Mouse (Mus musculus): Measurements from ENCODE around the gene Tceal1.
"Not testable (repeated sequence)": the region's sequence is repeated elsewhere in the genome, so short reads cannot be mapped to it uniquely, and the experiment has no call there.

Gene Tceal1

DNA sequence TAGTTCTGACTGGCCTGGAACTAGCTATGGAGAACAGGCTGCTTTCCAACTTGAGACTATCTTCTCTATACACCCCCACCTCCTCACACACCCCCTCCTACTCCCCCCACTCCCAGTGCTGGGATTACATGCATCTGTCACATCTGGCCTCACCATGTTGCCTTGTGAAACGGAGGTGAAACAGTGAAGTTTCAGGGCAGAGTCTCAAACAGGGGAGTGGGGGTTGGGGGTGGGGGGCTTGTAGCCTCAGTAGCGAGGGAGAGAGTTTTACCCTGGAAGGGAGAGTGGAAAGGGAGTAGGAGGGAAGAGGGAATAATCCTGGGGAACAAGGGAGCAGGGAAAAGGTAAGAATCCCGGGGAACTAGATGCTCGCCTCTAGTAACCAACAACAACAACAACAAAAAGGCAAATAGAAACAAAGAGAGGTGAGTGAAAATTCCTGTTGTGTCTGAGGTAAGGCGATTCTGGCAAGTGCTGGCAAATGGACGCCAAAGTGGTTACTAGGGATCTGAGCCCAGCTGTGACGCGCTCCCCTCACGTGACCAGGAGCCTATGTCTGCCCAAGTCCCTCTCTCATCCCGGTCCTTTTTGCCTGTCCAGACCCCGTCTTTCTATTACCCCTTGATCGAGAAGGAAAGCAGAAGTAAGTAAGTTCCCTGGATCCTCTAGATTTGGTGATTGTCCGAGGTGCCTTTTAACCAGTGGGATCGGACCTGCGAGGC is at the start of gene Tceal1:
Gene Tceal1 (plus strand): TSS at position 537 of the 722 bp plus-strand sequence.
- peak in 1 of 2 experiments; percentile 61 for DNase-seq (ENCODE audit: low spot score in 2 of 2)

DNA sequence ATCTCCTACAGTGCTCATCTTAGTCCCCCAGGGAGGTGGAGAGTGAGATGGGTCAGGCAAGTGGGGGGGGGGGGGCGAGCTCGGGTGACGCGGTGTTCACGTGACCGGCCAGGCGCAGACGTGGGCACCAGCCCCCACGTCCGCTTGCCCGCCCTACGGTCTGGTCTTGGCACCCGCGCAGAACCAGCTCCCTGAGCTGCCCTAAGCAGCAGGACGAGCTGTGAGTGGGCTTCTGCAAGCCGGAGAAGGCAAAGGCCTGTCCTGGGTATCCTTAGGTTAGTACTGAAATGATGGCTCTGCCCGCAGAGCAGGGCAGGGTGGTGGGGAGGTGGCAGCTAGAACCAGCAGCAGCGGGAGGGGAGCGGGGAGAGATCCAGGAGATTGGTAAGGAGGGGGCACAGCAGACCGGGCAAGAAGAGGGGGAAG is 41.5 kb upstream of the Tceal1 start:
- DNase-seq (ENCODE audit: low spot score in 2 of 2) = peak; percentile 21 to 31

DNA sequence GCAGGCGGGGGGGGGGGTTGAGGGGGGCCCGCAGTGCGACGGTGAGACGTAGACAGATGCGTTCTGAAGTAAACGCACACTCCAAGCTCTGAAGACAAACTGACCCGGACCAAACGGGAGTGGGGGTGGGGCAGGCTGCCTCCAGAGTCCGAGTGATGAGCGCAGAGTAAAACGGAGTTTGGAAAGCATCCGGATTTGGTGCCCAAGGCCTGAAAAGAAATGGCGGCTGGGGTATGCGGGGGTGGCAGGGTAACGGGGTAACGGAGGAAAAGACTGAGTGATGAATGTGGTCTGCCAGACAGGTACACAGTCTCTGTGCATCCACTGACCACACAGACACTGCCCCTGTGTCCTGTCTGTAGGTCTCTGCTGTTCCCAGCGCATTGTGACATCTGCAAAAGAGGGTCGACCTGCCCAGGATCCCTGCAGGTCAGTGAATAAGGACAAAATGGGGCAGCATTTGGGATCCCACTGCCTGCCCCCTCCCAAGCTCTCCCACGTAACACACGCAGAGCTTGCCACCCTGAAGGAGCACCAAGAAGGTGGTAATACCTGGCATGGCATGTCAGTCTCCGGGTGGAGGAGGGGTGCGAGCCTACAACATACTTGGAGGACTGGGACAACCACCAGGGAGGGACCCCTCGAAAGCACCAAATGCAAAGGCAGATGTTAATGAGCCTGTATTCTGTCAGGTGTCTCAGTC is 40.9 kb upstream of the Tceal1 start:
- peak in 1 of 2 experiments; percentile 26 for DNase-seq (ENCODE audit: low spot score in 2 of 2)

DNA sequence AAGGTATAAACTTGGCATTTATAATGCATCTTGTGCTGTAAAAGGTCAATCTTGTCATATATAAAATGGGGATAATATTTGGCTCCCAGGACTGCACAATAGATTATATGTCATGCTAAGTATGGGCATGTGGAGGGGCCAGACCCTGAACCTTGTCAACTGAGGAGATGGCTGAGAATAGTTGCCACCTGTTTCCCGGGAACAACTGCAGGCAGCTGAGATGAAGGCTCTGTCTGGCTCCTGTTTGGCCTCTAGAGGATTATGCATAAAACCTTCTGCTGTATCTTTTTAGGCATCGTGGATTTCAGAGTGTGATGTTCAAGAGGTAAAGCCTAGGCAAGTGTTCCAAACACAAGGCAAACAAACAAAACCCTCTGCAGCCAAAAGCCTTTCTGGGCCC is 39.0 kb upstream of the Tceal1 start:
- DNase-seq (ENCODE audit: low spot score in 2 of 2) = no peak

DNA sequence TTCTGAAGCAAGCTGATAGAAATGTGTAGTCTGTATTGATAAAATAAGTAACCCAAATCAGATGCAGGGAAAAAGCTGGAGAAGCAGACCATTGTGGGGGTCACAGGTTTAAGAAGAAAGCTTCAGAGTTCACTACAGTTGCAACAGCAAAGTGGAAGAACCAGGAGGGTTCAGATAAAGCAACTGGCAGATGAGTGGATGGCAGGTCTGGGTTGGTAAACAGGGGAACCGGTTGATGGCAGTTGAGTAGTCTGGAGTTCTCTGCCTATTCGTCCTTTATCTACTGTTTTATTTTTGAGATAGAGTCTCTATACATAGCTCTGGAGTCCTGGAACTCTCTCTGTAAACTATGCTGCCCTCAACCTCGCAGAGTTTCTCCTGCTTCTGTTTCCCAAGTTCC is 26.8 kb upstream of the Tceal1 start:
- no peak for DNase-seq (ENCODE audit: low spot score in 2 of 2)

DNA sequence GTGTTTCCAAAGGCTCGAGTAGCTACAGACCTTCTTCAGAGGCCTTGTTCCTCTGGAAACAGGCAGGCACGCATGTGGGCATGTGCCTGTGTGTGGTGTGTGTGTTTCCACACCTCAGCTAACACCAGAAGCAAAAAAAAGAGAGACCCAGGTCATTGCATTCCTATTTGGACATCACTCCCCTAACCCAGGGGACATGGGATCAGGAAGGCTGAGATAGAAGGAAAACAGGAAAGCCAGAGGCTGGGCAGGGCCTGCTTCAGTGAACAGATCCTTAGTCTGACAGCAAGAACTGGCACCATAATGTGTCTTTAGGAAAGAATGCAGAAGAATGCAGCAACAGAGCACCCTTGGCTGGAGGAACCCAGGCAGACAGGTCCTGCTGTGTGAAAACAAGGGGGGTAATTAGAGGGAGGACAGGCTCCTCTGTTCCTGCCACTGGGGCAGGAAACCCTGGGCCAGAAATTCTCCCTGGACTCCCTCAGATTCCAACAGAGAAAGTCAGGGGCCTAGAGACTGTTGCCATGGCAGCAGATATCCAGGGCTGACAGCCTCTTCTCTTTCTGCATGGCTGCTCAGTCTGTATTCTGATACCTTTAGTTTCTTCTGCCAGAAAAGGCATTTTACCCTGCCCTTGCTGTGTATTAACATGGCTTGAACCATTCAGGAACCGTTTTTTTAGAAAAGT is 16.0 kb upstream of the Tceal1 start:
- not testable (repeated sequence) for DNase-seq (ENCODE audit: low spot score in 2 of 2)

DNA sequence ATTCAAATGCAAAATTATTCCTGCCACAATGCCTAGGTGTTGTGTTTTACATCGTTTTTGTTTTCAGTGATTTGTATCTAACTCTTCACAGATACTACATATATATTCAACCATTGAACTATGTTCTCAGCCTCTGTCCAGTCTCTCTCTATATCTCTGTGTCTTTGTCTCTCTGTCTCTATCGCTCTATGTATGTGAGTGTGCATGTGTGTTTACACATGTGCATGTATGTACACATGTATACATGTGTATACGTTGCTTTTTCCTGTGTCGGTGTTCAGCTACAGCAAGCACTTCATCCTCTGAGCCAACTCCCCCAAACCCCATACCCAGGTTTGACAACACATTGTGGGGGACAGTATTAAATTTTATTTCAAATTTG is 15.5 kb upstream of the Tceal1 start:
- no peak for DNase-seq (ENCODE audit: low spot score in 2 of 2)

DNA sequence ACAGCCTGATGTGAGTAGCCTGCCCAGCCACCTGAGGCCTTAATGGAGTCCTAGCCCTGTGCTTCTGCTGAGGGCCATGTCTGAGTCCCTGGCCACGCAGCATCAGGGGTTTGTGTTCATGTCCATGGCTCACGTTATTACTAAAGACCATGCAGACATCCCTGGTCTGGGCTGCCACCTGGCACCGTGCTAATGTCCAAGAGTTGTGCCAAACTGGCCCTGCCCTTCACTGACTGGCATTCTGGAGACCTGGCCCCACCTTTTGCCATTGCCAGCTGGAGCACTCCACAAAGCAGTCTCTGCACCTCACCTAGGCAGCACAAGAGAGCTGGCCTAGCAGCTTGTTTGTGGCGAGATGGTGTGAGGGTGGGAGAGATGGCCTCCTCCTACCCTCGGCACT is 14.6 kb upstream of the Tceal1 start:
- peak in 1 of 2 experiments; percentile 1 for DNase-seq (ENCODE audit: low spot score in 2 of 2)

DNA sequence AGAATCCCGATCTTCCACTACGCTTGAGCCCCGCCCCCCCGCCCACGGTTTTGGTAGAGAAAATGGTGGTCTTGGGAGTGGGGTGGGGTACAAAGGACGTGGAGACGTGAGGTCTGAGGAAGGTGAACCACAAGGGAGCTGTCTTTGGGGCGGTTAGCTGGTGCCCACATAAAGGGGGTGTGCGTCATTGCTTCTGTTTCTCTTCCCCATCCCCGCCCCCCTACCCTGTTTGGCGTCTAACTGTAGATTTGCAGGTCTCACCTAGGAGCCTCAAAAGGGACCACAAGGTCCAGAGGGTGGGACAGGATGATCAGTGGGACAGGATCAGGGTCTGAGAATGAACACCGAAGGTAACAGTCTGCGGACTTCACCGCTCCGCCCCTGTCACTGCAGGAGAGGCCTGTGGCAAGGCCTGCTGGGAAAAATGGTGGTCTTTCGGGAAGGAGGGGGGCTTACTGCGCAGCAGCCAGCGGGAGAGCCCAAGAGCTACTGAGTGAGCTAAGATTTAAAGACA is 443 bp downstream of the Tceal1 start:
- peak; percentile 20 to 45 for DNase-seq (ENCODE audit: low spot score in 2 of 2)

DNA sequence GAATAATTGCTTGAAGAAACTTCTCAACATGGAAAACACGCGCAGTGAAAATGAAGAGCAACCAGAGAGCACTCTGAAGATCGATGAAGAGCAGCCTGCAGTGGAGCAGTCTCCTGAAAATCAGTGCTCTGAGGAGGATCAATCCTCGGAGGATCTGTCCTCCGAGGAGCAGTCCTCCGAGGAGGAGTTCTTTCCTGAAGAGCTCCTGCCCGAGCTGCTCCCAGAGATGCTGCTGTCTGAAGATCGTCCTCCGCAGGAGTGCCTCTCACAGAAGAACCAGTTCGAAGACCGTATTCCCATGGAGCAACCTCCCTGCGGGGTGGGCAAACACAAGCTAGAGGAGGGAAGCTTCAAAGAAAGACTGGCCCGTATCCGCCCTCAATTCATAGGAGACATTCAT is 1.0 kb downstream of the Tceal1 start:
- DNase-seq (ENCODE audit: low spot score in 2 of 2) = peak in 1 of 2 experiments; percentile 3

DNA sequence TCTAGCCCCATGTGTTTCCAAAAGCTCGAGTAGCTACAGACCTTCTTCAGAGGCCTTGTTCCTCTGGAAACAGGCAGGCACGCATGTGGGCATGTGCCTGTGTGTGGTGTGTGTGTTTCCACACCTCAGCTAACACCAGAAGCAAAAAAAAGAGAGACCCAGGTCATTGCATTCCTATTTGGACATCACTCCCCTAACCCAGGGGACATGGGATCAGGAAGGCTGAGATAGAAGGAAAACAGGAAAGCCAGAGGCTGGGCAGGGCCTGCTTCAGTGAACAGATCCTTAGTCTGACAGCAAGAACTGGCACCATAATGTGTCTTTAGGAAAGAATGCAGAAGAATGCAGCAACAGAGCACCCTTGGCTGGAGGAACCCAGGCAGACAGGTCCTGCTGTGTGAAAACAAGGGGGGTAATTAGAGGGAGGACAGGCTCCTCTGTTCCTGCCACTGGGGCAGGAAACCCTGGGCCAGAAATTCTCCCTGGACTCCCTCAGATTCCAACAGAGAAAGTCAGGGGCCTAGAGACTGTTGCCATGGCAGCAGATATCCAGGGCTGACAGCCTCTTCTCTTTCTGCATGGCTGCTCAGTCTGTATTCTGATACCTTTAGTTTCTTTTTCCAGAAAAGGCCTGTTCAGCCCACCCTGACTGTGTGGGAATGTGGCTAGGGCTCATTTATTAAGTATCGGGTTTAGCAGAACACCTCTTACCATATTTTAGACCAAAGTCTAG is 7.1 kb downstream of the Tceal1 start:
- DNase-seq (ENCODE audit: low spot score in 2 of 2) = not testable (repeated sequence)

DNA sequence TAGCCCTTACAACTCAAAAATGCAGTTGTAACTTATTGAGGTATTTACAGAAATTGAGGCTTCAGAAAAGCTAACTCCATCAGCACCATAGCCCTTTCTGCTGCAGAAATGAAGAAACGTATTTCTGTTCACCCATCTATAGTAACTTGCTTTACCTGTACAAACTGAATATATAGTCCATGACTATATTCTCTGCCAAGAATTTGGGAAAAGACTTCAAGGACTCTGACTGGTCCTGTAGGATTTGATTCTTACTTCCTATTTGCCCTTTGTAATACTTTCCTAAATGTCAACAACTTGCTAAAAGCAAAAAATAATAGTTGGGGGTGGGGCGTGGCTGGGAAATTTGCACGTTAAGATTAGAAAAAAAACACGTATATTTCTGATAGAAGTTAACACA is 24.2 kb downstream of the Tceal1 start:
- no peak for DNase-seq (ENCODE audit: low spot score in 2 of 2)

DNA sequence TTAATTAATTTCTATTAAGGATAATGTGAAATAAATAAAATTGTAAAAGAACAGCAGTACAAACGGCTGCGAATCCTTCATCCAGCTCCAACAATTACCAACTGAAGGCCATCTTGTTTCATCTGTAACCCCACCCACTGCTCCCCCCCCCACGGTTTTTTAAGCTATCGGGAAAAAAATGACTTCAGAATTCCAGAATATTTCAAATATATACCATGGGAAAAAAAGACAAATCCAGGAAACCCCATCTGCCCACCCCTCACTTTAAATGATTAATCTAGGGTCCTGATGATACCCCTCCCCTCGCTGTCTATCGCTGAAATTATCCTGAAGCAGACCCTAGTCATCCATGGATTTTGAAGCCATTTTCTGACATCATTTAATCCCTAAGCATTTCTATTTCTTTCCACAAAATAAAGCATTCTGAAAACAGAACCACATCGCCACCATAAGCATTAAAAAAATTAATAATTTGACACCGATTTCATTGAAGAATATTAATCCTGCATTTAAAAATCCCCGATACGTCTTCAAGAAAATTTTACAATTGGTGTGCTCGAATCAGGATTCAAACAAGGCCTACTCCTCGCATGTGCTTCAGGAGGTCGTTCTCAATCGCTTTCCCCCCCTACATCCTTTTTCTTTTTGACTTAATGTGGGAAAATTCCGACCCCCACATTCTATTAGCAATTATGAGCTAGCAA is 32.5 kb downstream of the Tceal1 start:
- no peak for DNase-seq (ENCODE audit: low spot score in 2 of 2)

DNA sequence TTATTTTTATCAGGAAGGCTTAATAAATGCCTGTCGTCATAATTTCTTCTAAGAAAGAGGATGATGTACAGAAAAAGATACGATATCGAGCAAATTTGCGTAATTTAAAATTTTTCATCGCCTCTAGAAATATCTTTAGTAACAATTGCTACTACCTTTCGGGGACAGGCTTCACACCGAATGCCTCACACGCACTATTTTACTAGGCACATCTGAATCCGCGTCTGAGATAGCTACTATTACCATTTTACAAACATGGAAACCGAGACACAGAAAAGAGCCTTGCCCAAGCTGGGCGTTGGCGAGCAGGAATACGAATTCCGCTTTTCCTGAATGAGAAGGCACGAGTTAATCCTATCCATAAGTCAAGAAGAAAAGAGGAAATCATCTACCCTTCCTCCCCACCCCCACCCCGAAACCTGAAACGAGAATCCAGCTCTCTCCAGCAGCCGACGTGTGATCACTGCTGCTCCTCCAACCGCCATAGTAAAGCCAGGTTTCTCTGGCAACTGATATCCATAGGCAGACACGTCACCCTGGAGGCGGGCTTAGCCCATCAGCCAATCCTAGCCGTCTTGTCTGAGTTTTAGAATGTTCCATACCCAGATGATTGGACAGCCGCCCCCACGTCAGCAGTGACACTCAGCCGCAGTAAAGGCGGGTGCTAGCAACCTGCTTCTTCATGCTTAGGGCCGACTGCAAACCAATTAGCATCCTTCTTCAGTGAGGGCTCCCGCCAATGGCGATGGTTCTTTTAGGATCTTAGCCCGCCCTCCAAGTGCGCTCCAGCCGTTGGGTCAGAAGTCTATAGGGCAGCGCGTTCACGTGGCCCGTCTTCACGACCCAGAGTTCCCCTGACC is 33.2 kb downstream of the Tceal1 start:
- peak; percentile 66 to 82 for DNase-seq (ENCODE audit: low spot score in 2 of 2)

DNA sequence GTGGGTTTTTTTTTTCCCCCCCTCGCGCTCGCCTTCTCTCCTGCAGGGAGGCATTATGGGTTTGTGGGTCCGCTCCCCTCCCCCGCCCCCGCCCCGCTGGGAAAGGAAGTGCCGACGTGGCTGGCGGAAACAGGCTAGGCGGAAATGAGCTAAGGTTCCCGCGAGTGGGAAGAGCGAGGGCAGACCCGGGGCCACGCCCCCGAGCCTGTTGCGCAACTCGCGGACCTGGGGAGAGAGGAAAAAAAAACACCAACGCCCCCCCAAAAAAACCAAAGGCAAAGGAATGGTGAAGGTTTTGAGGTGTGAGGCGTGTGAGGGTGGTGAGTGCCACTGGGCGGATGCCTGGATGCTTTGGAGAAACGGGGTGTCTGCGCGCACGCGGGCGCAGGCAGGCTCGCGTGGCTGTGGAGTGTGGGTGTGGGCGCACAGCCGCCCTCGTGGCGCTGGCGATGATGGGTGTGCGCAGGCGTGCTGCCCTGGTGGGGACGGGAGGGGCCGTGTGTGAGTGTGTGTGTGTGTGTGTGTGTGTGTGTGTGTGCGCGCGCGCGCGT is 33.9 kb downstream of the Tceal1 start:
- peak; percentile 28 to 63 for DNase-seq (ENCODE audit: low spot score in 2 of 2)

DNA sequence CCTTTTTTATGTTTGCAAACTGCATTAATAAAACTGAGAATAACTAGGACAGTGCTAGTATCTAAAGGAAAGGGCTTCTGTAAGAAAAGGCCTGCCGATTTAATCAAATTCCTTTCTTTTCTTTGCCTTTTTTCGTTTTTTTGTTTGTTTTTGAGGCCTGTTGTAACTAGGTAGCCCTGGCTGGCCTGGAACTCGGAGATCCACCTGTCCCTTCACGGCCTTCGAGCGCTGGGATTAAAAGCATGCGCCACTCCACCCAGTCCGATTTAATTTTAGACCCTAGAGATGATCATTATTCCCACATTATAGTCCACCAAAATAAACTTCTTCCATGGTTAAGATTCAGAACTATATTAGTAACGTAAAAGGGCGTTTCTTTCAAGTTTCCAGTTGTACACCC is 34.5 kb downstream of the Tceal1 start:
- no peak for DNase-seq (ENCODE audit: low spot score in 2 of 2)

DNA sequence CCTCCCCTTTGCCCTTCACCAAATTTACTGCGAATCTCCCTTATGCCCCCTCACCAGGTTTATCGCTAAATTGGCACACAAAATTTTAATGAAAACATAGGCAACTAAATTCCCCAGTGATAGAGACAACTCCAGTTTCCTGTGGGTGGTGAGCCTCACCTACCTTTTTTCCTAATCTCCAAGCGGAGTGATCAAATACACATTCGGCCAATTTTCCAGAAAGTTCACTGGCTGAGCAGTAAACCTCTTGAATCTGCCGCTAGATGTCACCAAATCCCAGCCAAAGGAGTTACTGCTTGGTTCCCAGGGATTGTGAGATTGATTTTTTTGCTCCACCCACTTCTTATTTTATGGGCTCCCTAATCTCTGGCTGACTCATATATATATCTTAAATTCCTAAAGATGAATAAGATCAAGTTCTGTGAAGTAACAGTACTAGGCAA is 34.9 kb downstream of the Tceal1 start:
- peak in 1 of 2 experiments; percentile 53 for DNase-seq (ENCODE audit: low spot score in 2 of 2)

DNA sequence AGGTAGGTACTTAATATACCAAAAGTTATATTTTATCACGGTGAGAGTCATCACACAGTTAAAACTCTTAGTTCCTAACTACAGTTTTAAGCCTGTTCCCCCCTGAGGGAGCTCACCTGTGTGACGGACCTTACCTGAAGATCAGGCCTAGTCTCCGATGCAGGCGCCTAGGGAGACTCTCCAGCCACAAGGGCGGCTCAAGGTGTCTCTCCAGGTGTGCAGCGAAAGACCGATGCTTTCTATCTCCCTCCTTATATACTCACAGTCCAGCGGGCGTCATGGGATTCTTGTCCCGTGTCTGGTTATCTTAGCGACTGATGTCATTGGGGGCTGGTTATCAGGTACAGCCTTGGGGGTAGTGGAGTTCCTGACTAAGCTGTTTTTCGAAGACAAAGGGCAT is 35.7 kb downstream of the Tceal1 start, which contains the start of gene Morf4l2:
Gene Morf4l2 (minus strand): TSS at position 232 of the 400 bp plus-strand sequence.
- no peak for DNase-seq (ENCODE audit: low spot score in 2 of 2)

DNA sequence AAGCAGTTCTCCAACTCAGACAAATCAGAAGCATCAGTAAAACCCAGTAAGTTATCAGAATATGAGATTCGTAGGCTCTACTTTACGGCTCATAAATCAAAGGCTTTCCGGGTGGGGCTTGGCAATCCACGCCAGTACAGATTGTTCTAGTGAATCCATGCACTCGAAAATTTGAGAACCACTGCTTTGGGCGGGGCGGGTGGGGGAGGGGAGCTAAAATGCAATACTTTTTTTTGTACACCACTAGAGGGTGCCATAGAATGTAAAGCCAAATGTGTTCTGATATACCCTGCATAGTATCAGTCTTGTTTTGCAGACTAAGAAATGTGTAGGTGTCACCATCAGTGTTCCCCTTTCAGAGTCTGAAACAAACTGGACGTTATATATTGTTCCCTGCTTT is 36.9 kb downstream of the Tceal1 start:
- no peak for DNase-seq (ENCODE audit: low spot score in 2 of 2)

DNA sequence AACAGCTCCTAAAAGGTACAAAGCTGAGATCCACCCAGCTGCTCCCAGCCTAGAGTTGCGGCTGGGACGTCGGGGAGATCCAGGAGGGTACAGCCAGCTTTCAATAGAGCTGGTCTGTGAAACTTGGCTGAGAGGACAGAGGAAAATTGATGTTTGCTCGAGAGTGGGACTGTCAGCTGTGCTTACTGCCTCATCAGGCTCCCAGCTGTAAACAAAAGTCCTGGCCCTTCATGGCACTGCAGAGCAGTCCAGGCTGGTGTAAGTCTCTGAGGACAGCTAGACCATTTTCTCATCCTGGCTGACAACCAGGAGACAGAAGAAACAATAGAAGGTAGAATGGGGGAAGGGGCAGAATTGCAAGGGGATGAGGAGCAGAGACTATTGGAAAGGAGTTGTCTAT is 41.5 kb downstream of the Tceal1 start:
- DNase-seq (ENCODE audit: low spot score in 2 of 2) = no peak
